Mouse (Mus musculus) gastrocnemius, postnatal 36 days (tissue): ENCODE results near the gene Ophn1. TPM values are rescaled to one million over a fixed set of nuclear protein-coding genes. Genes with fewer than 3 reads are reported as not detected.

Source experiments
- DNase-seq, 2 experiments: peaks; one replicate each; pipeline ENCODE4 v3.0.0; 2022
- intact Hi-C: fragments of 180-260 bp; cut with DNase I; formaldehyde crosslinking; loops from one replicate; pipeline ENCODE4 v1.15.1; 2025
- total RNA-seq, 2 experiments: library from RNA; stranded (reverse); gene quantifications; 2 replicates each; pipeline ENCODE4 v1.2.3; 2021

The Ophn1 gene
- total RNA-seq, 2 experiments from 2014 or later: 3.7 to 3.9 TPM

- DNase-seq: no peak
- intact Hi-C loops: no loop called here
These were observed 40.0 kb downstream of the Ophn1 start for GRCm38 (mm10) chrX:98850869-98851268.

- DNase-seq: no peak
- intact Hi-C loops: no loop called here
These were observed 49.2 kb downstream of the Ophn1 start for GRCm38 (mm10) chrX:98841606-98842005.

- DNase-seq: no peak
- intact Hi-C loops: no loop called here
These were observed 54.8 kb downstream of the Ophn1 start for GRCm38 (mm10) chrX:98835989-98836388.

- intact Hi-C loops: no loop called here
- no peak for DNase-seq
These were observed 87.0 kb downstream of the Ophn1 start for GRCm38 (mm10) chrX:98803813-98804212.

GRCm38 (mm10) chrX:98774247-98774950, 116.4 kb downstream of the Ophn1 start:
- intact Hi-C loops: no loop called here
- no peak for DNase-seq

GRCm38 (mm10) chrX:98755089-98755488, 135.7 kb downstream of the Ophn1 start:
- DNase-seq: no peak
- intact Hi-C loops: no loop called here

- intact Hi-C loops: no loop called here
- no peak for DNase-seq
These were observed 139.5 kb downstream of the Ophn1 start for GRCm38 (mm10) chrX:98751279-98751817.

GRCm38 (mm10) chrX:98736758-98737157, 154.1 kb downstream of the Ophn1 start:
- intact Hi-C loops: no loop called here
- no peak for DNase-seq

GRCm38 (mm10) chrX:98722991-98723390, 167.8 kb downstream of the Ophn1 start:
- no peak for DNase-seq
- intact Hi-C loops: no loop called here

GRCm38 (mm10) chrX:98707766-98708165, 183.1 kb downstream of the Ophn1 start:
- no peak for DNase-seq

GRCm38 (mm10) chrX:98701635-98702034, 189.2 kb downstream of the Ophn1 start:
- intact Hi-C loops: loop anchor here (2.0 to 5.0 kb wide), 2 partner anchors 217 to 236 kb away; partner anchors contain the start of gene Yipf6
- DNase-seq: peak in 1 of 2 experiments; percentile 7

More at GRCm38 (mm10) chrX:98707766-98708165, 183.1 kb downstream of the Ophn1 start:
- intact Hi-C loops: no loop called here

- DNase-seq: no peak
- intact Hi-C loops: no loop called here
These were observed 208.2 kb downstream of the Ophn1 start for GRCm38 (mm10) chrX:98682603-98683002.

- intact Hi-C loops: no loop called here
- no peak for DNase-seq
These were observed 209.5 kb downstream of the Ophn1 start for GRCm38 (mm10) chrX:98681281-98681680.

- no peak for DNase-seq
- intact Hi-C loops: no loop called here
These were observed 219.8 kb downstream of the Ophn1 start for GRCm38 (mm10) chrX:98670988-98671387.

- DNase-seq: no peak
These were observed 239.4 kb downstream of the Ophn1 start for GRCm38 (mm10) chrX:98651431-98651830.

GRCm38 (mm10) chrX:98628666-98629404, 262.0 kb downstream of the Ophn1 start:
- intact Hi-C loops: loop anchor here (5.0 kb wide), 1 partner anchor 902 kb away; no protein-coding TSS in a partner anchor
- DNase-seq: no peak

More at GRCm38 (mm10) chrX:98651431-98651830, 239.4 kb downstream of the Ophn1 start:
- intact Hi-C loops: no loop called here

- no peak for DNase-seq
- intact Hi-C loops: no loop called here
These were observed 272.0 kb downstream of the Ophn1 start for GRCm38 (mm10) chrX:98618865-98619264.

GRCm38 (mm10) chrX:98617426-98617825, 273.4 kb downstream of the Ophn1 start:
- intact Hi-C loops: no loop called here
- DNase-seq: no peak

GRCm38 (mm10) chrX:98574201-98574600, 316.6 kb downstream of the Ophn1 start:
- no peak for DNase-seq
- intact Hi-C loops: no loop called here

GRCm38 (mm10) chrX:98546458-98546857, 344.4 kb downstream of the Ophn1 start:
- DNase-seq: no peak
- intact Hi-C loops: no loop called here

GRCm38 (mm10) chrX:98515329-98515728, 375.5 kb downstream of the Ophn1 start:
- DNase-seq: no peak
- intact Hi-C loops: no loop called here
